Mouse (Mus musculus) left cerebral cortex, adult 18-20 months (tissue): Measurements from ENCODE around the gene Sec24c. TPM values are rescaled to one million over a fixed set of nuclear protein-coding genes. Genes with fewer than 3 reads are reported as not detected.
"Not testable (repeated sequence)": the region's sequence is repeated elsewhere in the genome, so short reads cannot be mapped to it uniquely, and the experiment has no call there.

Experiments
- DNase-seq, 2 experiments: peaks; one replicate each; pipeline ENCODE4 v3.0.0; 2021 to 2022; ENCODE audit warnings: low spot score in 2 of 2, mixed read lengths in 1 of 2
- total RNA-seq, 2 experiments: library from RNA; stranded (reverse); gene quantifications; 2 replicates each; pipeline ENCODE4 v1.2.3; 2021

Sec24c gene
- total RNA-seq, 2 experiments from 2014 or later, result 102 to 110 TPM

- no peak for DNase-seq
Measured at GRCm38 (mm10) chr14:20695761-20696520, 21.8 kb downstream of the Sec24c start.

- peak; percentile 49 to 57 for DNase-seq
Measured at GRCm38 (mm10) chr14:20696986-20697385, 22.9 kb downstream of the Sec24c start.

GRCm38 (mm10) chr14:20698515-20698914 is 24.4 kb downstream of the Sec24c start:
- no peak for DNase-seq

- DNase-seq, result no peak
Measured at GRCm38 (mm10) chr14:20700362-20700761, 26.3 kb downstream of the Sec24c start.

GRCm38 (mm10) chr14:20701554-20701953 is 27.4 kb downstream of the Sec24c start:
- no peak for DNase-seq

GRCm38 (mm10) chr14:20702096-20702740 is 28.1 kb downstream of the Sec24c start:
- DNase-seq, result no peak

- peak; percentile 90 to 91 for DNase-seq
Measured at GRCm38 (mm10) chr14:20702741-20703381, 28.8 kb downstream of the Sec24c start, which contains the start of gene Chchd1. Gene Chchd1 (plus strand): TSS chr14:20703006.

GRCm38 (mm10) chr14:20703461-20703860 is 29.4 kb downstream of the Sec24c start:
- not testable (repeated sequence) for DNase-seq

GRCm38 (mm10) chr14:20707201-20708190 is 33.4 kb downstream of the Sec24c start, which contains the start of gene Zswim8:
Gene Zswim8 (plus strand): TSS chr14:20707552.
- DNase-seq, result peak; percentile 88 to 91

GRCm38 (mm10) chr14:20708239-20708638 is 34.1 kb downstream of the Sec24c start:
- DNase-seq, result no peak

- DNase-seq, result no peak
Measured at GRCm38 (mm10) chr14:20713832-20714231, 39.7 kb downstream of the Sec24c start.

- no peak for DNase-seq
Measured at GRCm38 (mm10) chr14:20718443-20718842, 44.3 kb downstream of the Sec24c start.

GRCm38 (mm10) chr14:20719767-20720166 is 45.7 kb downstream of the Sec24c start:
- DNase-seq, result no peak

GRCm38 (mm10) chr14:20721371-20721770 is 47.3 kb downstream of the Sec24c start:
- DNase-seq, result no peak

- DNase-seq, result no peak
Measured at GRCm38 (mm10) chr14:20723006-20723405, 48.9 kb downstream of the Sec24c start.

GRCm38 (mm10) chr14:20724043-20724442 is 49.9 kb downstream of the Sec24c start:
- peak; percentile 76 to 79 for DNase-seq

GRCm38 (mm10) chr14:20725660-20726339 is 51.7 kb downstream of the Sec24c start:
- no peak for DNase-seq

- DNase-seq, result no peak
Measured at GRCm38 (mm10) chr14:20729871-20730270, 55.8 kb downstream of the Sec24c start.

GRCm38 (mm10) chr14:20730853-20731602 is 56.9 kb downstream of the Sec24c start:
- no peak for DNase-seq
